Mouse (Mus musculus) pancreas, adult 10 weeks (tissue): ENCODE results near the gene Nabp2. TPM values are rescaled to one million over a fixed set of nuclear protein-coding genes. Genes with fewer than 3 reads are reported as not detected.

ENCODE experiments used
- polyA plus RNA-seq: library from polyadenylated mRNA; stranded (reverse); fragments of 350-450 nt; fragmentation: Illumina TruSeq; extraction: RNeasy Lipid Tissue Mini Kit (QIAGEN cat#74804); gene quantifications from one replicate; pipeline ENCODE4 v1.2.3, GENCODE M21; 2015; ENCODE audit warnings: low read depth, low replicate concordance; ENCODE audit not compliant: insufficient read depth

The Nabp2 gene
- polyA plus RNA-seq = 17.0 TPM

GRCm38 (mm10) chr10:128411211-128412054 is at the start of gene Nabp2, which contains the start of gene Rnf41:
Gene Nabp2 (minus strand): TSS chr10:128411492.
Gene Rnf41 (plus strand): TSS chr10:128411657.

GRCm38 (mm10) chr10:128458719-128459408 is 47.6 kb upstream of the Nabp2 start, which contains the start of gene Smarcc2:
Gene Smarcc2 (plus strand): TSS chr10:128459248.

DNA sequence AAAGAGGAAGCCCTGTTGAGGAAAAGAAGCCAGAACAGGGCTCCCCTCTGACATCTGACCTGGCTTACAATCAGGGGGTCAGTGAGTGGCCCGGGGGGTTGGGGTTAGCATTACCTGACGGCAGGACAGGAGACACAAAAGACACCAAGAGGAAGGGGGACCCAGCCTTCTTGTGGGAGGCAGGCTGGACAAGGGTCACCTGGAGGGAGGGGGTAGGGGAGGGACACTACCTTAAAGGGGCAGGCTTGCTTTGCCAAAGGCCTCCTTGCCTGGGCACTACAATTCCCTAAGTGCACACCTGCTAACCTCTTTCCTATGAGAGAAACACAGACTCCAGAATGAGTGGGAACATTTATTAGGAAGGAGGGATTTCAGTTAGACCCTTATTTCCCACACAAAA is 10.2 kb downstream of the Nabp2 start, which contains the start of gene Slc39a5:
Slc39a5 (minus strand) TSS at position 174 of the 400 bp plus-strand sequence.

DNA sequence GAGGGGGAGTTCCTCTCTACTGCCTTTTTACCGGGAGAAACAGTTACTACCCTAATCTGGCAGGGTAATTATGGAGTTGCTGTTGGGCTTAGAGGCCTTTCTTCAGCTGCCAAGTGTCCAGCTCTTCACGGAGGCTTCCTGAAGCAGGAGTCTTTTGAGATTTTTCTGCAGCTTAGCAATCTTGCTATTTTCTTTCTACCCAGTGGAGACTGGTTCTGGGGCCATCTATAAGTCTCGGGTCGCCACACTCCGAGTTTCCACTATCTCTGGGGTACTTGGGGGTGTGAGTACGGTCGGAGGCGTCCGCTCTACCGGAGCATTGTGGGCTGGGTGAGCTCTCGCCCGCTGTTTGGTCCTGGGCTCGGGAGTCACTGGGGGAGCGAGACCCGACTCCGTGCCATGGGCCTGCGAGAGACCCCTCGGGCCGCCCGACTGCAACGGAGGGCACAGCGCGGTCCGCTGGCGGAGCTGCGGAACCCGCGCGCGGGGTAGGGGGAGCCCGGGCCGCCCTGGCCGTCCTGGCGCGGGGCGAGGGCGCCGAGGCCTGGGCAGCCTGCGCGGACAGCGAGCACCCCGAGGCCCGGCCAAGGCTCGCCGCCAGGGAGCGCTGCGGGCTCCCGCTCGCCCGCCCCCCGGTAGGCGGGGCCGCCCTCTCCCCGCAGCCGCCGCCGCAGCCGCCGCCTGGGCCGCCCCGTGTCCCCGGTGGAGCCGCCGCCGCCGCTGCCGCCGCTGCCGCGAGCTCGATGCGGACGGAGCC is 34.7 kb downstream of the Nabp2 start, which contains the start of gene Ankrd52:
Ankrd52 (plus strand) TSS at position 661 of the 757 bp plus-strand sequence.

GRCm38 (mm10) chr10:128368402-128369217 is 42.7 kb downstream of the Nabp2 start, which contains the start of gene Coq10a:
Gene Coq10a (minus strand): TSS chr10:128368997.

Other genes with a start within 250 kb of the Nabp2 start
- gene Rbms2, start 231.2 kb downstream of the Nabp2 start, polyA plus RNA-seq = 11.2 TPM
- 37.5 TPM for gene Gls2, start 217.0 kb downstream of the Nabp2 start, polyA plus RNA-seq
- 6.0 TPM for gene Spryd4, start 199.7 kb downstream of the Nabp2 start, polyA plus RNA-seq
- not detected for gene Mip, start 185.7 kb downstream of the Nabp2 start, polyA plus RNA-seq
- gene Timeless, start 179.4 kb downstream of the Nabp2 start, polyA plus RNA-seq = 5.8 TPM
- gene Apon, start 157.4 kb downstream of the Nabp2 start, polyA plus RNA-seq = not detected
- not detected for gene Apof, start 142.8 kb downstream of the Nabp2 start, polyA plus RNA-seq
- gene Stat2, start 140.9 kb downstream of the Nabp2 start, polyA plus RNA-seq = 12.1 TPM
- gene Il23a, start 112.7 kb downstream of the Nabp2 start, polyA plus RNA-seq = not detected
- gene Pan2, start 108.2 kb downstream of the Nabp2 start, polyA plus RNA-seq = 14.3 TPM
- 55.2 TPM for gene Cnpy2, start 89.0 kb downstream of the Nabp2 start, polyA plus RNA-seq
- 18.2 TPM for gene Cs, start 73.8 kb downstream of the Nabp2 start, polyA plus RNA-seq
- 21.3 TPM for gene Coq10a, start 42.5 kb downstream of the Nabp2 start, polyA plus RNA-seq
- 5.5 TPM for gene Ankrd52, start 34.4 kb downstream of the Nabp2 start, polyA plus RNA-seq
- gene Slc39a5, start 10.3 kb downstream of the Nabp2 start, polyA plus RNA-seq = 127 TPM
- 6.6 TPM for gene Rnf41, start 165 bp upstream of the Nabp2 start, polyA plus RNA-seq
- 24.6 TPM for gene Smarcc2, start 47.8 kb upstream of the Nabp2 start, polyA plus RNA-seq
- gene Myl6, start 82.7 kb upstream of the Nabp2 start, polyA plus RNA-seq = 403 TPM
- gene Myl6b, start 87.2 kb upstream of the Nabp2 start, polyA plus RNA-seq = not detected
- gene Esyt1, start 114.4 kb upstream of the Nabp2 start, polyA plus RNA-seq = 15.7 TPM
- 2.5 TPM for gene Zc3h10, start 136.3 kb upstream of the Nabp2 start, polyA plus RNA-seq
- gene Rpl41, start 137.8 kb upstream of the Nabp2 start, polyA plus RNA-seq = 2,737 TPM
- 20.2 TPM for gene Pa2g4, start 154.5 kb upstream of the Nabp2 start, polyA plus RNA-seq
- gene Erbb3, start 178.2 kb upstream of the Nabp2 start, polyA plus RNA-seq = 2.9 TPM
- 365 TPM for gene Rps26, start 215.3 kb upstream of the Nabp2 start, polyA plus RNA-seq
- gene Ikzf4, start 234.5 kb upstream of the Nabp2 start, polyA plus RNA-seq = 0.70 TPM